Mouse (Mus musculus): ENCODE results near the gene Dctn2. TPM values are rescaled to one million over a fixed set of nuclear protein-coding genes. Genes with fewer than 3 reads are reported as not detected.
A peak's percentile ranks its signal among the peaks of the same experiment; 100 is the strongest.

Gene Dctn2
- polyA plus RNA-seq (2015; fragmentation: Nextera tagmentation; extraction: Ambion mirVana) = 206 and 212 TPM in 2 replicates

- Histone ChIP-seq H3K9ac (replicated peaks; ENCODE audit: low read length) (peak within 1 kb of the TSS; percentile 99), H3K4me3 (ENCODE audit: low read length) (peak within 1 kb of the TSS; percentile 97), H3K9me3 (ENCODE audit: low read length) (no peaks in the 10 kb centered on the region), H3K27ac (ENCODE audit: low read length) (peak within 1 kb of the TSS; percentile 90), H3K36me3 (ENCODE audit: insufficient read depth, low read length) (peaks cover 10% of the 10 kb centered on the region), H3K4me1 (ENCODE audit: insufficient read depth, low read length) (peaks cover 10% of the 10 kb centered on the region; the same call in 1 of the 2 replicates), H3K4me2 (replicated peaks; ENCODE audit: low read depth, low read length) (peak within 1 kb of the TSS; percentile 68), H3K27me3 (ENCODE audit: insufficient read depth, low read length) (peaks cover 32% of the 10 kb centered on the region)
- under 1% methylated on average over 69 of the region's 70 CpGs for WGBS
- peak; percentile 99 for ATAC-seq (ENCODE audit: low FRiP score, low TSS enrichment)
These were observed at the start of gene Dctn2 for GRCm38 (mm10) chr10:127266112-127267091. Gene Dctn2 (plus strand): TSS chr10:127266368.

DNA sequence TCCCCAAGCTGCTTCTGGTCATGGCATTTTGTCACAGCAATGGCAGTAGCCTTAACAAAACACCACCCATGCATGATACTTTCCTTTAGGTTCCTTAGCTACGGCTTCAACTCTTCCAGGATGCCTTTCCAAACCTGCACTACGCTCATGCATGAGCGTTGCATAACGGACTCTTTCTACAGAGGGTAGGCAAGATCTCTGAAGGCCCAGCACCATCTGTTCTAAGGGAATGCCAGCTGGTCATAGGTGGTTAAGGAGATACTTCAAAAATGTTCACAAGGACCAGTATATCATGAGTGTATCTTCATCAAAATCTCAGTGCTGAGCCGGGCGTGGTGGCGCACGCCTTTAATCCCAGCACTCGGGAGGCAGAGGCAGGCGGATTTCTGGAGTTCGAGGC lies 49.7 kb upstream of the Dctn2 start:
- H3K36me3 ChIP-seq (ENCODE audit: insufficient read depth, low read length) = no peaks in the 10 kb centered on the region

DNA sequence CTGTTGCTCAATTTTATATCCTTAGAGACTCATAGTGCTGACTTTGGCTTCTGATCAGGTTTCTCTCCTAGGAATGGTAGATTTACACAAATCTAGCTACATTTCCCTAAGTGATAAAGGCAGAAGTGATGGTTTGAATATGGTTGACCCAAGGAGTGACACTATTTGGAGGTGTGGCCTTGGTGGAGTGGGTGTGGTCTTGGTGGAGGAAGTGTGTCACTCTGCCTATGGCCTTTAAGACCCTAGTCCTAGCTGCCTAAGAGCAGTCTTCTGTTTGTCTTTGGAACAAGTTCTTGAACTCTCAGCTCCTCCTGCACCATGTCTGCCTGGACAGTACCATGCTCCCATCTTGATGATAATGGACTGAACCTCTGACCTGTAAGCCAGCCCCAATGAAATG lies 49.0 kb upstream of the Dctn2 start:
- ATAC-seq (ENCODE audit: low FRiP score, low TSS enrichment) = no peak

More for the DNA sequence above, 49.7 kb upstream of the Dctn2 start:
- no peak overlapping the region for H3K27ac ChIP-seq (ENCODE audit: low read length)
- WGBS = 95% methylated on average over 11 of the region's 11 CpGs
- no peaks in the 10 kb centered on the region for H3K4me1 ChIP-seq (ENCODE audit: insufficient read depth, low read length)
- no peak overlapping the region for H3K9ac ChIP-seq (replicated peaks; ENCODE audit: low read length)
- no peak overlapping the region for H3K4me3 ChIP-seq (ENCODE audit: low read length)
- no peak for ATAC-seq (ENCODE audit: low FRiP score, low TSS enrichment)
- no peaks in the 10 kb centered on the region for H3K27me3 ChIP-seq (ENCODE audit: insufficient read depth, low read length)
- H3K4me2 ChIP-seq (replicated peaks; ENCODE audit: low read depth, low read length) = no peak overlapping the region
- H3K9me3 ChIP-seq (ENCODE audit: low read length) = 0 out of 2 replicates have a peak, but pooled peaks cover 4% of the 10 kb centered on the region

GRCm38 (mm10) chr10:127218339-127218738 lies 47.8 kb upstream of the Dctn2 start:
- Histone ChIP-seq H3K4me2 (replicated peaks; ENCODE audit: low read depth, low read length) (no peak overlapping the region), H3K9ac (replicated peaks; ENCODE audit: low read length) (no peak overlapping the region), H3K9me3 (ENCODE audit: low read length) (0 out of 2 replicates have a peak, but pooled peaks cover 4% of the 10 kb centered on the region), H3K4me3 (ENCODE audit: low read length) (no peak overlapping the region), H3K36me3 (ENCODE audit: insufficient read depth, low read length) (no peaks in the 10 kb centered on the region), H3K27me3 (ENCODE audit: insufficient read depth, low read length) (no peaks in the 10 kb centered on the region), H3K4me1 (ENCODE audit: insufficient read depth, low read length) (no peaks in the 10 kb centered on the region), H3K27ac (ENCODE audit: low read length) (no peak overlapping the region)
- WGBS = 91% methylated on average over 2 of the region's 2 CpGs
- no peak for ATAC-seq (ENCODE audit: low FRiP score, low TSS enrichment)

More for the DNA sequence above, 49.0 kb upstream of the Dctn2 start:
- Histone ChIP-seq H3K4me1 (ENCODE audit: insufficient read depth, low read length) (no peaks in the 10 kb centered on the region), H3K9ac (replicated peaks; ENCODE audit: low read length) (no peak overlapping the region), H3K9me3 (ENCODE audit: low read length) (0 out of 2 replicates have a peak, but pooled peaks cover 4% of the 10 kb centered on the region), H3K4me3 (ENCODE audit: low read length) (no peak overlapping the region), H3K36me3 (ENCODE audit: insufficient read depth, low read length) (no peaks in the 10 kb centered on the region), H3K4me2 (replicated peaks; ENCODE audit: low read depth, low read length) (no peak overlapping the region), H3K27ac (ENCODE audit: low read length) (no peak overlapping the region), H3K27me3 (ENCODE audit: insufficient read depth, low read length) (no peaks in the 10 kb centered on the region)

- Histone ChIP-seq H3K4me1 (ENCODE audit: insufficient read depth, low read length) (no peaks in the 10 kb centered on the region; the same call in 1 of the 2 replicates), H3K9ac (replicated peaks; ENCODE audit: low read length) (no peak overlapping the region), H3K36me3 (ENCODE audit: insufficient read depth, low read length) (no peaks in the 10 kb centered on the region), H3K9me3 (ENCODE audit: low read length) (0 out of 2 replicates have a peak, but pooled peaks cover 4% of the 10 kb centered on the region), H3K27ac (ENCODE audit: low read length) (no peak overlapping the region), H3K27me3 (ENCODE audit: insufficient read depth, low read length) (no peaks in the 10 kb centered on the region), H3K4me3 (ENCODE audit: low read length) (no peak overlapping the region), H3K4me2 (replicated peaks; ENCODE audit: low read depth, low read length) (no peak overlapping the region)
- ATAC-seq (ENCODE audit: low FRiP score, low TSS enrichment) = no peak
- WGBS = 47% methylated on average over 6 of the region's 6 CpGs
These were observed 41.0 kb upstream of the Dctn2 start for GRCm38 (mm10) chr10:127225213-127225612.

DNA sequence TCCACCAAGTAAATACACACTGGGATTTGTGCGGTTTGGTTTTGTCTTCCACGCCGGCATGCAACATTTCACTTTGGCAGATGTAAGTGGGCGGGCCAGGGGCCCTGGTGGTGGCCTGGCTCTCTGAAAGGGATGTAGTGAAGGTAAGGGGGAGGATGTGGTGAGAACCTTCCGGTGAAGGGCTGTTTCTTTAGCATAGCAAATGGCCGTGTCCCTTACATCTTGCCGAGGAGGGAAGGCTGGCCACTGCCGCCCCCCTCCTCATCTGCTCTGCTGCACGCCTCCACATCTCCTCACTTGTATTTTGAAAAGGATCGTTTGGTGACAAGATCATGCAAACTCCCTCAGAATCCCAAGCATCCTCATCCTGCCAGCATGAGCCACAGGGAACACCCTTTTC lies 40.4 kb upstream of the Dctn2 start:
- 13% methylated on average over 10 of the region's 10 CpGs for WGBS
- no peak for ATAC-seq (ENCODE audit: low FRiP score, low TSS enrichment)
- Histone ChIP-seq H3K4me1 (ENCODE audit: insufficient read depth, low read length) (no peaks in the 10 kb centered on the region; the same call in 1 of the 2 replicates), H3K9me3 (ENCODE audit: low read length) (no peaks in the 10 kb centered on the region), H3K9ac (replicated peaks; ENCODE audit: low read length) (no peak overlapping the region), H3K36me3 (ENCODE audit: insufficient read depth, low read length) (no peaks in the 10 kb centered on the region), H3K4me2 (replicated peaks; ENCODE audit: low read depth, low read length) (no peak overlapping the region), H3K27ac (ENCODE audit: low read length) (no peak overlapping the region), H3K27me3 (ENCODE audit: insufficient read depth, low read length) (no peaks in the 10 kb centered on the region), H3K4me3 (ENCODE audit: low read length) (no peak overlapping the region)

DNA sequence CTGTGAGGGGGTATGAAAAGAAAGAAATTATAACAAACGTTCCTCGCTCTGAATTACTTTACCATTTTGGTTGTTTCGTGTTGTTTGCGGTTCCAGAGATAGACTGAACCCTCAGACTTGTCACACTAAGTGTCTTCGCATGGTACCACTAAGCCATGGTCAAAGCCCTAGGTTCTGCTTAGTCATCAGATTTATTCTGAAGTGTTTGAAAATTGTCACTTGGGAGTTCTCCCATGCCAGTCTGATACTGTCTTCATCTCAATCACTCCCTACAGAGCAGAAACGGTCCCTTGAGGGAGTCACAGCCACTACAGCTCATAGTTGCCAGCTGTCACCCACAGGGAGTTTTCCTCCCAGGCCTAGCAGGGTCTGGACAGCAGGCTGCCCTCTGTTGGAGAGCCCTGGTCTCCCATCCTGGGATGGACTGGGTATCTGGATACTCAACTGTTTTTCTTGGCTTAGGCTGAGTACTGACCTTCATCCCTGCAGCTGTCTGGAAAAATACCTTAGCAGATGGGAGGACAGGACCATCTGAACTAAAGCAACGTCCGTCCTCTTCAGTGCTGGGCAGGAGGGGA lies 39.8 kb upstream of the Dctn2 start:
- Histone ChIP-seq H3K4me3 (ENCODE audit: low read length) (no peak overlapping the region), H3K27me3 (ENCODE audit: insufficient read depth, low read length) (no peaks in the 10 kb centered on the region), H3K36me3 (ENCODE audit: insufficient read depth, low read length) (no peaks in the 10 kb centered on the region), H3K9ac (replicated peaks; ENCODE audit: low read length) (no peak overlapping the region), H3K27ac (ENCODE audit: low read length) (no peak overlapping the region), H3K4me1 (ENCODE audit: insufficient read depth, low read length) (no peaks in the 10 kb centered on the region; the same call in 1 of the 2 replicates), H3K4me2 (replicated peaks; ENCODE audit: low read depth, low read length) (no peak overlapping the region), H3K9me3 (ENCODE audit: low read length) (no peaks in the 10 kb centered on the region)
- whole genome bisulfite sequencing = 51% methylated on average over 8 of the region's 8 CpGs
- 0 out of 2 replicates have a peak, but pooled peaks have one; percentile 55 for ATAC-seq (ENCODE audit: low FRiP score, low TSS enrichment)

DNA sequence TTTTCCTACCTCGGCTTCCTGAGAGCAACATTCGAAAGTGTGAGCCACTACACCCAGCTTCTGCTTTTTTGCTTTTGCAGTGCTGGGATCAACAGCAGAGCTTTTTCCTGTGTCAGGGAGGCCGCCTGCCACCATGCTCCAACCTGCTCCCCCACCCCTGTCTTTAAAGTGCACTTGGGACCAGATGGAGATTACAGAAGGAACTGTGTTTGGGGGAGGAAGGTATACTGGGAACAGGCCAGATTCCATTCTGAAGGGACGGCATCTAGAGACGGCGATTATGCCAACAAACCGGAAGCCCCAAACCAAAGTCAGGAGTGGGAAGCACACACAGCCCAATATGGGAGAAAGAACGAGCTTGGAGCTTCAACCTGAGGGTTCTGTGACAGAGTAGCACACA lies 39.0 kb upstream of the Dctn2 start:
- H3K9me3 ChIP-seq (ENCODE audit: low read length) = no peaks in the 10 kb centered on the region
- H3K9ac ChIP-seq (replicated peaks; ENCODE audit: low read length) = no peak overlapping the region
- H3K36me3 ChIP-seq (ENCODE audit: insufficient read depth, low read length) = no peaks in the 10 kb centered on the region
- H3K4me3 ChIP-seq (ENCODE audit: low read length) = no peak overlapping the region
- no peaks in the 10 kb centered on the region for H3K27me3 ChIP-seq (ENCODE audit: insufficient read depth, low read length)
- 75% methylated on average over 8 of the region's 8 CpGs for WGBS
- no peak overlapping the region for H3K27ac ChIP-seq (ENCODE audit: low read length)
- H3K4me2 ChIP-seq (replicated peaks; ENCODE audit: low read depth, low read length) = no peak overlapping the region
- no peak for ATAC-seq (ENCODE audit: low FRiP score, low TSS enrichment)
- no peaks in the 10 kb centered on the region; the same call in 1 of the 2 replicates for H3K4me1 ChIP-seq (ENCODE audit: insufficient read depth, low read length)

DNA sequence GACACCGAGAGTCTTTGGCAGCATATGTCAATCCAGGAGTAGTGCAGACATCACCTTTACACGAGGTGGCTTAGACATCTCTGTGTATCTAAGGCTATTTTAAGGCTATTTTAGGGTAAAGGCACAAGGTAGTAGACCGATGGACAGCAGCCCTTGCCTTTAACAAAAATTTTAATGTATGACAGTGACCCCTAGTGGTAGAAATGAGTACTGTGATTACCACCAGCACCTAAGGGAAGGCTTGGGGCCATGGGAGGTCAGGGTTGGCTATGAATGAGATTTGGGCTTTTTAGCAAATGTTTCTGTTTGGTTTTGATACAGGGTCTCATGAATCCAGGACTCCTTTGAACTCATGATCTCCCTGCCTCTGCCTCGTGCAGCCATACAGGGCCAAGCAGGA lies 37.3 kb upstream of the Dctn2 start:
- Histone ChIP-seq H3K36me3 (ENCODE audit: insufficient read depth, low read length) (no peaks in the 10 kb centered on the region), H3K4me2 (replicated peaks; ENCODE audit: low read depth, low read length) (no peak overlapping the region), H3K4me1 (ENCODE audit: insufficient read depth, low read length) (no peaks in the 10 kb centered on the region; the same call in 1 of the 2 replicates), H3K9me3 (ENCODE audit: low read length) (no peaks in the 10 kb centered on the region), H3K4me3 (ENCODE audit: low read length) (no peak overlapping the region), H3K27ac (ENCODE audit: low read length) (no peak overlapping the region), H3K9ac (replicated peaks; ENCODE audit: low read length) (no peak overlapping the region), H3K27me3 (ENCODE audit: insufficient read depth, low read length) (no peaks in the 10 kb centered on the region)
- WGBS = 13% methylated on average over 4 of the region's 4 CpGs
- peak; percentile 39 for ATAC-seq (ENCODE audit: low FRiP score, low TSS enrichment)

All from kidney, embryonic 16.5 days (tissue).